Mouse (Mus musculus) G1E (cell line): ENCODE measurements around the gene Zbp1. TPM values are rescaled to one million over a fixed set of nuclear protein-coding genes. Genes with fewer than 3 reads are reported as not detected.

Experiments
- ATAC-seq: 2 replicates; pipeline ENCODE4 v1.8.0; 2016; ENCODE audit warnings: mild to moderate bottlenecking; ENCODE audit not compliant: insufficient number of reproducible peaks, poor library complexity, low FRiP score, severe bottlenecking; ENCODE audit errors: extremely low read depth
- DNase-seq: peaks from one replicate; pipeline ENCODE4 v3.0.0; 2012; ENCODE audit warnings: low spot score
- H3K27me3 ChIP-seq: 2 replicates; pipeline ENCODE4 v1.6.1; 2012; ENCODE audit warnings: mild to moderate bottlenecking, low read length, inconsistent platforms; ENCODE audit not compliant: insufficient read depth
- H3K36me3 ChIP-seq: replicated peaks from 2 replicates; pipeline ENCODE3; 2012; ENCODE audit warnings: mild to moderate bottlenecking, inconsistent platforms
- H3K4me1 ChIP-seq: 2 replicates; pipeline ENCODE4 v1.6.1; 2012; ENCODE audit warnings: low read depth, low read length, inconsistent platforms, mixed read lengths; ENCODE audit not compliant: insufficient read depth
- H3K4me3 ChIP-seq: 2 replicates; pipeline ENCODE4 v1.5.1; 2012; ENCODE audit warnings: low read depth, mild to moderate bottlenecking, inconsistent platforms, low read length, moderate library complexity, mixed read lengths
- H3K9me3 ChIP-seq: replicated peaks from 2 replicates; pipeline ENCODE4 v1.6.1; 2012; ENCODE audit warnings: inconsistent platforms
- CTCF ChIP-seq: IDR thresholded peaks from 2 replicates; pipeline ENCODE4 v1.5.1; 2012; ENCODE audit warnings: low read depth, low read length, inconsistent platforms, mixed read lengths
- GATA1 ChIP-seq: IDR thresholded peaks from 2 replicates; pipeline ENCODE4 v1.6.1; 2012; ENCODE audit warnings: borderline replicate concordance, low read length, inconsistent platforms, mixed read lengths
- GATA2 ChIP-seq: IDR thresholded peaks from 2 replicates; pipeline ENCODE4 v1.6.1; 2012; ENCODE audit warnings: low read depth, low read length, inconsistent platforms, borderline replicate concordance
- POLR2AphosphoS5 ChIP-seq: IDR thresholded peaks from 2 replicates; pipeline ENCODE4 v1.6.1; 2012; ENCODE audit warnings: low read depth, low read length, inconsistent platforms; ENCODE audit not compliant: insufficient replicate concordance
- TAL1 ChIP-seq: conservative IDR thresholded peaks from 2 replicates; pipeline ENCODE4 v1.6.1; 2012; ENCODE audit warnings: low read depth, low read length, inconsistent platforms, mixed read lengths
- polyA plus RNA-seq: library from polyadenylated mRNA; stranded (reverse); fragments of >175 nt; gene quantifications from 2 replicates; pipeline ENCODE4 v1.2.3, GENCODE M21; 2012
- total RNA-seq, 2 experiments: library from RNA; stranded (forward) in 1 of 2; stranded (reverse) in 1 of 2; fragments of 200-1000 nt in 1 of 2; fragments of >200 nt in 1 of 2; fragmentation: Nextera tagmentation in 1 of 2; gene quantifications; 2 replicates each; pipeline ENCODE4 v1.2.3; 2014 to 2017

The Zbp1 gene
- total and polyA plus RNA-seq, 3 experiments, result 0.11 TPM; not detected in 2

DNA sequence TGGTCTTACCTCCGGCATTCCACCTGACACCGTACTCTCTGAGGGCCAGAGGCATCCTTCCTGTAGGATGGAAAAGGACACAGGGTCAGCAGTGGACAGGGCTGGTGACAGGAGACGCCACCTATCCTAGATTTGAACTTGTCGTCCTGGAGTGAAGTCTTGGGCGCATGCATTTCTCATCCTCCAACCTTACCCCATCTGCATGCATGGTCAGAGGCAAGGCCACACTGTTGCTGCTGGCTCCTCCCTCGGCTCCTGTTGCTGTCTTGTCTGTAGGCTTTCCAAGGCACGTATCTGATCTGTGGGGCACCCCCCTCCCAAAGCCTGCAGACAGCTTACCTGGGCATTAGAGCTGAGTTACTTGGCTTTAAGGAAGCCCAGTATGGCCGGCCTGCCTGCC lies 9.8 kb upstream of the Zbp1 start:
- no peak for ATAC-seq
- no peaks in the 10 kb centered on the region for H3K36me3 ChIP-seq
- TF ChIP-seq POLR2AphosphoS5 (no peak), GATA1 (no peak), GATA2 (no peak), TAL1 (no peak), CTCF (no peak)
- H3K9me3 ChIP-seq, result peaks cover 92% of the 10 kb centered on the region
- H3K27me3 ChIP-seq, result no peaks in the 10 kb centered on the region
- H3K4me1 ChIP-seq, result no peaks in the 10 kb centered on the region
- H3K4me3 ChIP-seq, result no peak overlapping the region
- DNase-seq, result no peak

DNA sequence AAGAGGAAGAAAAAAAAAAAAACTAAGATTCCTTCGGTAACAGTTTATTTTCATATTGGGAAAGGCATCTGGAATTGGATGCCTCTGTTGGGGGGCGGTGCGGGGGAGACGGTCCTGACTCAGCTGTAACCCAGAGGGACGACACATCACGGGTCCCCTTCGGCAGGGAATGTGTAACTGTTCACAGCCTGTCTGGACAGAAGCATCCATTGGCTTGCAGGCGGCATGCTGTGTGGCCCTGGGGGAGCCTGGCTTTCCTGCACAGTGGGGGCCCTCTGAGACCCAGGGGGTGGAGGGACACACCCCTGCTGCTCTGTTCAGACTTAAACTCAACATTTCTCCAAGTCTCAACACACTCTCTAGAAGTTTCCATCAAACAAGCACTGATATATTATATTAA lies 8.1 kb upstream of the Zbp1 start:
- no peak for ATAC-seq
- Histone ChIP-seq H3K27me3 (no peaks in the 10 kb centered on the region), H3K4me3 (no peak overlapping the region), H3K9me3 (peaks cover 92% of the 10 kb centered on the region), H3K4me1 (no peaks in the 10 kb centered on the region), H3K36me3 (no peaks in the 10 kb centered on the region)
- TF ChIP-seq POLR2AphosphoS5, result no peak
- no peak for TF ChIP-seq CTCF
- no peak for TF ChIP-seq TAL1
- TF ChIP-seq GATA2, result no peak
- no peak for TF ChIP-seq GATA1
- DNase-seq, result no peak

DNA sequence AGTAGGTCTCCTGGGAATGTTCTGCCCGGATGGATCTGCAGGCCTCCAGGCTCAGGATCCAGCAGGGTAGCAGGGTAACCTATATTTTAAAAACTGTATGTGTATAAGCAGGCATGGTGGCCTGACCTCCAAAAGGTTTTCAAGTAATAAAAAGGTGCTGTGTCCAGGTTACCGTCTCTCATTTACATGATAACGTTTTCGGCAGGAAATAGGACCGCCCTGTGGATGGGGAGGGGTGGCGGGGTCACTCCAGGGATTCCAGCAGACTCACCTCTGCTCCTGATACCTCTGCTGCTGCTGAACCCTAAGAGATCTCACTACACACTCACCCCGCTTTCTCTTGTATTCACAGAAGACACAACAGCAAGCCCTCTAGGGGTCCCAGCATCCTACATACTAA lies 7.2 kb upstream of the Zbp1 start:
- DNase-seq, result no peak
- peaks cover 92% of the 10 kb centered on the region for H3K9me3 ChIP-seq
- no peak overlapping the region for H3K4me3 ChIP-seq
- no peaks in the 10 kb centered on the region for H3K27me3 ChIP-seq
- no peak for TF ChIP-seq TAL1
- TF ChIP-seq POLR2AphosphoS5, result no peak
- TF ChIP-seq CTCF, result no peak
- TF ChIP-seq GATA1, result no peak
- TF ChIP-seq GATA2, result no peak
- no peaks in the 10 kb centered on the region for H3K36me3 ChIP-seq
- H3K4me1 ChIP-seq, result no peaks in the 10 kb centered on the region
- no peak for ATAC-seq

DNA sequence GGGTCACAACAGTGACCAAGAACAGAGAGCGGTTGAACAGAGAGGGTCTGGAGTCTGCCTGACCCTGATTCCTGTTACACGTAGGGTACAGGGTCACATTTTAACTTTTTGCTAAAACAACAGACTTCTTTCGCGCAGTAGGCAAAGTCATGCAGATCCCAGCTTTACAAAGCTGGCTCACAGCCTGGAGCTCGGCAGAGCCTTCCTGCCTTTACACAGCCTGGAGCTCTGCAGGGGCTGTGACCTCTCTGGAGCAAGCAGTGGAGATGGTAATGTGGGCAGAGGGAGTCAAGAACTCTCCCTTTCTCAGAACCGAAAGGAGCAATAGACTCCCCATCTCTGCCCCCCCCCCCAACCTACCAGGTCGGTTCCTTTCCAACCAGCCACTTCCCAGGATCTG lies 6.1 kb upstream of the Zbp1 start:
- Histone ChIP-seq H3K4me1 (no peaks in the 10 kb centered on the region), H3K4me3 (no peak overlapping the region), H3K9me3 (peaks cover 87% of the 10 kb centered on the region), H3K27me3 (no peaks in the 10 kb centered on the region), H3K36me3 (no peaks in the 10 kb centered on the region)
- TF ChIP-seq GATA2, result no peak
- no peak for TF ChIP-seq GATA1
- TF ChIP-seq TAL1, result no peak
- no peak for TF ChIP-seq CTCF
- TF ChIP-seq POLR2AphosphoS5, result no peak
- ATAC-seq (no peak), DNase-seq (no peak)

DNA sequence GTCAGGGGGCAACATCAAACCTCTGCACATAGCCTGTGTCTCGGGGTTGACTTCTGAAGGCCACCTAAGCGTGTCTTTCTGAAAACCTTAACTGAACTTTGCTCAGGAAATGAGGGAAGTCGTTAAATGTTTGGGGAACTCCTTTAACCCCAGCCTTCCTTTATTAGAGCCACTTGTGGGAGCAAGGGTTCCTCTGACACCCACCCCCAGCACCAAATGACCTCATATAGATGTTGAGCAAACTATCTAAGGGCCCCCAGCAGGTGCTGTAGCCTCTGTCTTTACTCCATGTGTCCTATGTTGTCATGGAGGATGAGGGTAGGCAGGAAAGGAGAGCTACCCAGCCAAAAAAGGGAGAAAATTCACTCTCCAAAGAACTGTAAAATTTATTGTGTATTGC lies 5.4 kb upstream of the Zbp1 start:
- ATAC-seq, result no peak
- H3K27me3 ChIP-seq, result no peaks in the 10 kb centered on the region

DNA sequence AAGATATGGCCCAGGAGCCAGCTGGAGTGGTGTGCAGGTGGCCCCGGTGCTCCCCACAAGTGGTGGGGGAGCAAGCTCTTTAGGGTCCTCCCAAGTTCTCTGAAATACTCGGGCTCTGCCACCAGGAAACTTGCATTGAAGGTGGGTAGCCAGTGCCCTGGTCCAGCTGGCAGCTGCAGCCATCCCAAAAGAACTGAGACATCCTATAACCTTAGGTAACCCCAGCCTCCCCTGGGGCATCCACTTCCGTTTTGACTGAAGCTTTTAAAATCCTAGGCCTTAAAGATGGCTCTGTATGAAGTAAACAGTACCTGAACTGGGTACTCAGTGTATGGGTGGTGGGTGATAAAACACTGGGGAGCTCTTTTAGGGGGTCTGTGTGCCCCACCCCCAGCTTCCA lies 4.8 kb upstream of the Zbp1 start:
- ATAC-seq, result no peak

More for the DNA sequence above, 5.4 kb upstream of the Zbp1 start:
- TF ChIP-seq POLR2AphosphoS5 (no peak), GATA2 (no peak), CTCF (no peak), TAL1 (no peak), GATA1 (no peak)
- peaks cover 87% of the 10 kb centered on the region for H3K9me3 ChIP-seq
- H3K4me3 ChIP-seq, result no peak overlapping the region
- DNase-seq, result no peak
- no peaks in the 10 kb centered on the region for H3K4me1 ChIP-seq
- no peaks in the 10 kb centered on the region for H3K36me3 ChIP-seq

DNA sequence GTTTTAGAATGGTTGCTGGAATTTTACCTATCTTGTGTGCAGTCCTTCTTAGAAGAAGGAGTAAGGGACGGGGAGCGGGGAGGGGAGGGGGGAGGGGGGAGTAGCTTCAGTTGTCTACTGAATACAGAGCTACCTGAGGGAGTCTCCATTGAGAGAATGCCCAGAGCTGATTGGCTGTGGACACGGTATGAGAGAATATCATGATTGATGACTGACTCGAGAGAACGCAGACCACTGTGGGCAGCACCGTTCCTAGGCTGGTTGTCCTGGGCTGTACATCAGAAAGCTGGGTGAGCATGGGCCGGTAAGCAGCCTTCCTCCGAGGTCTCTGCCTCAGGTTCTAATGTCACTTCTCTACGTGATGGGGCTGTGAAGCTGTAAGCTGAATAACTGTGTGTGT lies 2.0 kb upstream of the Zbp1 start:
- TF ChIP-seq TAL1 (no peak), POLR2AphosphoS5 (no peak), GATA1 (no peak), CTCF (no peak)
- Histone ChIP-seq H3K4me1 (no peaks in the 10 kb centered on the region), H3K4me3 (no peak overlapping the region), H3K36me3 (no peaks in the 10 kb centered on the region), H3K27me3 (no peaks in the 10 kb centered on the region), H3K9me3 (peaks cover 93% of the 10 kb centered on the region)
- DNase-seq (no peak), ATAC-seq (no peak)

More for the DNA sequence above, 4.8 kb upstream of the Zbp1 start:
- Histone ChIP-seq H3K9me3 (peaks cover 87% of the 10 kb centered on the region), H3K36me3 (no peaks in the 10 kb centered on the region), H3K4me3 (no peak overlapping the region), H3K27me3 (no peaks in the 10 kb centered on the region), H3K4me1 (no peaks in the 10 kb centered on the region)
- TF ChIP-seq GATA2 (no peak), POLR2AphosphoS5 (no peak), GATA1 (no peak), TAL1 (no peak), CTCF (no peak)
- DNase-seq, result no peak
